Mouse (Mus musculus) forebrain, embryonic 12.5 days (tissue): Measurements from ENCODE around the gene Gm26727. TPM values are rescaled to one million over a fixed set of nuclear protein-coding genes. Genes with fewer than 3 reads are reported as not detected.

Source experiments
- polyA plus RNA-seq: library from polyadenylated mRNA; unstranded; fragments of >200 nt; fragmentation: Nextera tagmentation; extraction: Ambion mirVana; gene quantifications from 2 replicates; pipeline ENCODE4 v1.2.1, GENCODE M21; 2016

The Gm26727 gene
- polyA plus RNA-seq, 1 experiment from 2014 or later: not detected

Other genes with a start within 250 kb of the Gm26727 start
- gene Gm21830, start 19.5 kb downstream of the Gm26727 start, polyA plus RNA-seq: not detected in 2 replicates
- not detected in 2 replicates for gene Xirp2, start 12.8 kb upstream of the Gm26727 start, polyA plus RNA-seq
- 21.0 and 26.1 TPM in 2 replicates for gene B3galt1, start 132.7 kb upstream of the Gm26727 start, polyA plus RNA-seq